Mouse (Mus musculus): ENCODE measurements around the gene Sympk.
"Not testable (repeated sequence)": the region's sequence is repeated elsewhere in the genome, so short reads cannot be mapped to it uniquely, and the experiment has no call there.

Gene Sympk

DNA sequence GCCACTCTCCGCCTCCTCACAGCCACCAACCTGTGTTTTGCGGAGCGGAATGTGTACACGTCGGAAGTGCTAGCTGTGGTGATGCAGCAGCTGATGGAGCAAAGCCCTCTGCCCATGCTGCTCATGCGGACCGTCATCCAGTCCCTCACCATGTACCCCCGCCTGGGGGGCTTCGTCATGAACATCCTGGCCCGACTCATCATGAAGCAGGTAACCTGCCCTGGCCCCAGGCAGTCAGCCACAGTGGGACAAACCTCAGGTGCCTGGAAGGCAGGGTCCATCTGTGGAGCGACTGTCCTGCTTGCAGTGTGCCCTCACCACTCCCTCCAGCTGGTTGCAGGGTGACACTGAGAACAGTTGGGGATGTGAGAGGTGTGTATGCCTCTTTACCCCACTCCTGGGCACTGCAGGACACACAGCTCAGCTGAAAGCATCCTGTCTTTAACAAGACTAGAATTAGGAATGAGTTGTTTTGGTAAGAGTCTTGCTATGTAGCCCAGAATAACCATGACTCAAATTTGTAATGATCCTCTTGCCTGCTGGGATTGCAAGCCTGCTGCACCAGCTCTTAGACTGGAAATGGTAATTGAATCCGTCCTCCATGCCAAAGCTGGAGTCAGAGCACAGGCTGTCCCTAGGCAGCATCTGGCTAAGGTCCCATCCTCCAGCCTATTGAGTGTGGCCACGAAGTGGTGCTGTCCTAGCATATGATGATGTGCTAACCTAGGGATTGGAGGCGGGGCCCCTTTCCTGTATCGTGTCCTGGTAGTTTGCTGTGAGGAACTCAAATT is 28.4 kb downstream of the Sympk start:
- no peak for DNase-seq

DNA sequence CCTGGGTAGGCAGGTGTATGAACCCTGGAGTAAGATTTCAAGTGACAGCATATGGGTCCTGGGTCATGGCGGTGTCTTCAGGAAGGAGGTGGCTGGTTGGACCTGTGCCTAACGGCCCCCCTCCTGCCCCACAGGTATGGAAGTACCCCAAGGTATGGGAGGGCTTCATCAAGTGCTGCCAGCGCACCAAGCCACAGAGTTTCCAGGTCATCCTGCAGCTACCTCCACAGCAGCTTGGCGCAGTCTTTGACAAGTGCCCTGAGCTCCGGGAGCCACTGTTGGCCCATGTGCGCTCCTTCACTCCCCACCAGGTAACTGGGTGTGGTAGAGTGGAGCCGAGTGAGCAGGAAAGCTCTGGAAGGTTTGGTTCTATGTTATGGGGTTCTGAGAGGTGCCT is 29.0 kb downstream of the Sympk start:
- DNase-seq = no peak

DNA sequence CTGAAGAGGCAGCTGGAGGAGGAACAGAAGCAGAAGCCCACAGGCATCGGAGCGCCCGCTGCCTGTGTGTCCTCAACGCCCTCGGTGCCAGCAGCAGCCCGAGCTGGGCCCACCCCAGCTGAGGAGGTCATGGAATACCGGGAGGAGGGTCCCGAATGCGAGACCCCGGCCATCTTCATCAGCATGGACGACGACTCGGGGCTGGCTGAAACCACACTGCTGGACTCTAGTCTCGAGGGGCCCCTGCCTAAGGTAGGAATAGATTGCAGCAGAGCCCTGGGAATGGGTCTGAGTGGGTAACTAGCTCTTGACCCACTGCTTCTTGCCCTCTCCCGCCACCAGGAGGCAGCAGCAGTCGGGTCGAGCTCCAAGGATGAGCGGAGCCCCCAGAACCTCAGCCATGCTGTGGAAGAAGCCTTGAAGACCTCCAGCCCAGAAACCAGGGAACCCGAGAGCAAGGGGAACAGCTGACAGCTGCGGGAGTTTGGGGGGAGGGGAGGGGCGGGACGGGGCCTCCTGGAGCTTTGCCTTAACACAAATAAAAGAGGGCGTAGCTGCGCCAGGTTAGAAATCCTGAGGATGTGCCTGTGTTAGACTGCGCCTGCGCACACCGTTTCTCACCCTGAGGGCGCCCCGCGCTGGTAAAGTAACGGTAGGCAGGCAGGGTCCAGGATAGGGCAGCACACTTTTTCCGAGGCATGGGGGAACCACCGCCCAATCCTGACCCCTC is 30.0 kb downstream of the Sympk start, which contains the start of gene Rsph6a:
Rsph6a (plus strand) TSS at position 644 of the 730 bp plus-strand sequence.
- peak; percentile 82 for DNase-seq

DNA sequence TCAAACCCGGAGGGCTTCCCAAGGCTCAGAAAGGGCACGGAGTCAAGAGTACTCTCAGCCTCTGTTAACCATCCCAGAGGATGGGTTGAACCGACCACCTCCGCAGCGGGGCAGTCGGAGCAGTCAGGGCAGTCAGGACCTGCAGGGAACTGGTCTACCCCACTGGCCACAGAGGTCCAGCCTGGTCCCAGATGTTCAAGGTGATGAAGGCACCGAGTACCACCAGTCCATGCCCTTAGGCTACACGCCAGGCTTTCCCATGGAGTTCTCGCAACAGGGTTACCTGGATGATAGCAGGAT is 30.6 kb downstream of the Sympk start:
- DNase-seq = no peak

DNA sequence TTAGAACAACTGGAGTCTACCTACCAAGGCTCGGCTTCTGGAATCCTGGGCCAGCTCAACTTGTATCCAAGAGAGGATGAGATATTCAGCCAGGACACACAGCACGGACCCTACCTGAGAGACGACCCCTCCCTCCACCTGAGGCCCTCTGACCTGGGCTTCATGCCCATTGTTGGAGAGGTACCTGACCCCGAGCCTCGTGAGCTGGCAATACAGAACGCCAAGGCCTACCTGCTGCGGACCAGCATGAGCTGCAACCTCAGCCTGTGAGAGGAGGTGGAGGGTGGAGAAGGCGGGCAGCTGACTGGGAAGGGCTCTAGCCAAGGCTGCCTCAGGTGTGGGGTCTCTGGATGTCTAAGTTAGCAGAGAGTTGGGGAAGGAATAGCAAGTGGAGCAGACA is 30.9 kb downstream of the Sympk start:
- no peak for DNase-seq

DNA sequence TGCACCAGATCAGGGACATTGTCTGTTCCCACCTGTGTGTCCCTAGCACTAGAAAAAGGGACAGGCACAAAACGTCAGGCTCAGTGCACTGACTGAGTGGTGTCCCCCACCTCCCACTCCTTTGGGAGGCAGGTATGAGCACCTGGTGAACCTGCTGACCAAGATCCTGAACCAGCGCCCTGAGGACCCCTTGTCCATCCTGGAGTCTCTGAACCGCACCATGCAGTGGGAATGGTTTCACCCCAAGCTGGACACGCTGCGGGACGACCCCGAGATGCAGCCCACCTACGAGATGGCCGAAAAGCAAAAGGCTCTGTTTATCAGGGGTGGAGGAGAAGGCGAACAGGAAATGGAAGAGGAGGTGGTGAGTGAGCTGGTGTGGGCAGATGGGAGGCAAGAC is 33.2 kb downstream of the Sympk start:
- DNase-seq = no peak

DNA sequence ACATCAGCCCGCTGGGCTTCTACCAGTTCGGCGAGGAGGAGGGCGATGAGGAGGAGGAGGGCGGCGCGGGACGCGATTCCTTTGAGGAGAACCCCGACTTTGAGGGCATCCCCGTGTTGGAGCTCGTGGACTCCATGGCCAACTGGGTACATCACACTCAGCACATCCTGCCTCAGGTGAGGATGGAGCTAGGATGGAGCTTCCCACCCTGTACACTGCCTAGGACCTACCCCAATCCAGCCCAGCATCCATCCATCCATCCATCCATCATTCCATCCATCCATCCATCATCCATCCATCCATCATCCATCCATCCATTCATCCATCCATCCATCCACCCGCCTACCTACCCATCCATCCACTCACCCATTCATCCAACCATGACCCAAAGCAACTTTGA is 41.7 kb downstream of the Sympk start:
- no peak for DNase-seq

DNA sequence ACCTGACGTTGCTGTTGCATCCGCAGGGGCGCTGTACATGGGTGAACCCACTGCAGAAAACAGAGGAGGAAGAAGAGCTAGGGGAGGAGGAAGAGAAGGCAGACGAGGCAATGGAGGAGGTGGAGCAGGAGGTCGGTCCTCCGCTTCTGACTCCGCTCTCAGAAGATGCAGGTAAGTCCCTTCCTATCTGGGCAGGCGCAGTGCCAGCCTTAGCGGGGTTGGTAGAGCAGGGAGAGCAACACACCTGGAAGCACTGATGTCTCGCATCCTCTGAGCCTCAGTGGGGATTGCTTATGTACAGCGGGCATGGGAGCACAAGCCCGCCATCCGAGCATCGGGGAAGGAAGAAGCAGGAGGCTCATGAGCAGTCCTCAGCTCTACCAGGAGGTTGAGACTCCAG is 42.9 kb downstream of the Sympk start:
- no peak for DNase-seq

DNA sequence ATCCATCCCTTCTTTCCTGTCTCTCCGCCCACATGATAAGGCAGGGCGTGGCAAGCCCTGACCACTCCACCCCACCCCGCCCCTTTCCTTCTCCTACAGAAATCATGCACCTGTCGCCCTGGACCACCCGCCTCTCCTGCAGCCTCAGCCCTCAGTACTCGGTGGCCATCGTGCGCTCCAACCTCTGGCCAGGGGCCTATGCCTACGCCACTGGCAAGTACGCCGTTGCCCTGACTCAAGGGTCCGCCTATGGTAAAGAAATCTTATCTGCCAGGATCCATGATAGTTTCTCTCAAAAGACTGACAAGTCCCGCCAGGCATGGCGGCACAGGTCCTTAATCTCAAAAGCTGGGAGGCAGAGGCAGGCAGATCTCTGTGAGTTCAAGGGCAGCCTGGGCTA is 43.8 kb downstream of the Sympk start:
- no peak for DNase-seq

DNA sequence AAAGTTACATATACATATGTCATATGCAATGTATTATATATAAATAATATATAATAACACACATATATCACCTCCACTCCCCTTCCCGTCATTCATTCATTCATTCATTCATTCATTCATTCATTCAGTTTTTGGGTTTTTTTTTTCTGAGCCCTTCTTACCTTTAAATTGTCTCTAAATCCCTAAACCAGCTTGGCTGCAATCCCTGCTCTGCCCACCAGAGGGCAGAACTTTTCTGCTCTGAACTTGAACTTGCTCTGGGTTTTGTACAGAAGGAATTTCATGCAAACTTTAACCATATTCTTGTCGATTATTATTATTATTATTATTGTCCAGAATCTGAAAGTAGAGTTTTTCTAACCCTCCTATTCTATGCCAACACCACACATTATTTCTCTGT is 44.5 kb downstream of the Sympk start:
- peak; percentile 72 for DNase-seq

DNA sequence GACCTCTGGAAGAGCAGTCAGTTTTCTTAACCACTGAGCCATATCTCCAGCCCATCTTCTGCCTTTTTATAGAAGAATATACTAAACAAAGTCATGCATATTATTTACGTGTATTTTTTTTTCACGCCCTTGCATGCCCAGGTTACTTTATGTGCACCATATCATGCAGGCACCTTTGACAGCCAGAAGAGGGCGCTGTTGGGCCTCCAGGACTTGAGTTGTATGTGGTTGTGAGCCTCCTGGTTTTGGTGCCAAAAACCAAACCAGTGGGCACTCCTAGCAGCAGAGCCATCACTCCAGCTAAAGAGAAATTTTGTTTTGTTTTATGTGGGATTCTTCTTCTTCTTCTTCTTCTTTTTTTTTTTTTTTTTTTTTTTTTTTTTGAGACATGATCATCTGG is 45.3 kb downstream of the Sympk start:
- no peak for DNase-seq

DNA sequence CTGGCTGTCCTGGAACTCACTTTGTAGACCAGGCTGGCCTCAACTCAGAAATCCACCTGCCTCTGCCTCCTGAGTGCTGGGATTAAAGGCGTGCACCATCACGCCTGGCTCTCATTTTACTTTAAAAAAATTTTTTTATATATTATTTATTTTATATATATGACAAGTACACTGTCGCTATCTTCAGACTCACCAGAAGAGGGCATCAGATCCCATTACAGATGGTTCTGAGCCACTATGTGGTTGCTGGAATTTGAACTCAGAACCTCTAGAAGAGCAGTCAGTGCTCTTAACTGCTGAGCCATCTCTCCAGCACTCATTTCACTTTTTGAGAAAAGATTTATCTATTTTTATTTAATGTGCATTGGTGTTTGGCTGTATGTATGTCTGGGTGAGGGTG is 46.8 kb downstream of the Sympk start:
- DNase-seq = not testable (repeated sequence)

DNA sequence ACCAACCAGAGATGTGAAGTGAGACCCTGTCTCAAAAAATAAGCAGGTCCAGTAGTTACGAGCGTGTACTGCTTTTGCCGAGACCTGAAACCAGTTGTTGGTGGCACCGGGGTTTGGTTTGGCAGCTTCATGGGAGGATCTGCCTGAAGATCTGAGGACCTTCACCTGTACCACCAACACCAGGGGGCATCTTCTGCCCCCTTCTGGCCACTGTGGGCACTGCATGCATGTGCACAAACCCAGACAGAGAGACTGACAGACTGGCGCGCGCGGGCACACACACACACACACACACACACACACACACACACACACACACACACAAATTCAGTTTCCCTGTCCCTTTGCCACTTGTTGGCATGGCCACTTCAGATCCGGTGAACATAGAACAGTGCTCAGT is 49.3 kb downstream of the Sympk start:
- no peak for DNase-seq

DNA sequence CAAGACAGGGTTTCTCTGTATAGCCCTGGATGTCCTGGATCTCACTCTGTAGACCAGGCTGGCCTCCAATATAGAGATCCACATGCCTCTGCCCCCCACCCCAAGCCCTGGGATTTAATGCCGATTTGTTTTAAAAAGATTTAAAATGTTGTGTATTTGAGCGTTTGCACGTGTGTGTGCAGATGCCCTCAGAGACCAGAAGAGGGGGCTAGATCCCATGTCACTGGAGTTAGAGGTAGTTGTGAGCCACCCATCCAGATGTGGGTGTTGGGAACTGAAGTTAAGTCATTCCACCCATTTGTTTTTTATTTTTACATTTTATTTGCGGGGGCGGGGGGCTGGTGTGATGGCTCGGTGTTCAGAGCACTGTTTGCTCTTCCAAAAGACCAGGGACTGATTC is 50.3 kb downstream of the Sympk start:
- DNase-seq = no peak

DNA sequence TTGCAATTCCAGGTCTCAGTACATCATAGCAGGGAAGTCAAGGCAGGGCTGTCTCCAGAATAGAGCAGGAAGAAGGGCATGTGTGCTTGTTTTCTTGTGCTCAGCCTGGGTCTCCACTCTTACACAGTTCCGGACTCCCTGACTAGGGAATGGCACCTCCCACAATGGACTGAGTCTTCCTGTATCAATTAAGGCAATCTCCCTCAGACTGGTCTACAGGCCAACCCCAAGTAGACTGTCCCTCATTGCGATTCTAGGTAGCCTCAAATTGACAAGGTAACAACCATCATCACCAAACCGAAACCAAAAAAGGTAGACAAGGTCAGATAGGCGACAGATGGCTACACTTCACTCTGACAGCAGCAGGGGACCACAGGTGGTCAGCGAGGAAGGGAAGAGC is 51.1 kb downstream of the Sympk start:
- DNase-seq = no peak

DNA sequence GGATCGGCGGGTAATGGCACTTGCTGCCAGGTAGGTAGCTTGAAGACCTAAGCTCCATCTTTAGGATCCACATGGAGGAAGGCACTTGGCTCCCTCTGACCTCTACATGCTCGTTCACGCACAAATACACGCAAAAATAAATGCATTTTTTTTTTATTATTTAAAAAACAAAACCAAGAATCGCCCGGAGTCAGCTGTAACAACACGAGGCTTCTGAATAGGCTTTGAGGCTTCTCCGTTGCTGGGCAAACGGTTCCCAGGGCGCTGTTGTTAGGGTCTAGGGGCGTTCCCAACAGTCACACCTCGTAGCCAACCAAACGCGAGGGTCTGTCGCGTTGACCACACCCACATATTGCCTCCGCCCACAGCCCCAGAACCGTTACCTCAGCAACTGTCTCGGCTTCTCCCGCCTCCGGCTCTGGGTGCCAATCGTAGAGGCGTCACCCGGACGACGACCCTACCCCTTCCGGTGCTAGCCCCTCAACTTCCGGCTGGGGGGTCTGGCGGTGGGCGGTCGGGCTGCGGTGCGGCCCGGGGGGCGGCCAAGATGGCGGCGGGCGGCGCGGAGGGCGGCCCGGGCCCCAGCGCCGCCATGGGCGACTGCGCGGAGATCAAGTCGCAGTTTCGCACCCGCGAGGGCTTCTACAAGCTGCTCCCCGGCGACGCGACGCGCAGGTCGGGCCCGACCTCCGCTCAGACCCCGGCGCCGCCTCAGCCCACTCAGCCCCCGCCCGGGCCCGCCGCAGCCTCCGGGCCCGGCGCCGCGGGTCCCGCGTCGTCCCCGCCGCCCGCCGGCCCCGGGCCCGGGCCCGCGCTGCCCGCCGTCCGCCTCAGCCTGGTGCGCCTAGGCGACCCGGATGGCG is 51.8 kb downstream of the Sympk start, which contains the start of gene Dmwd:
Dmwd (plus strand) TSS at position 505 of the 863 bp plus-strand sequence.
- peak; percentile 99 for DNase-seq

DNA sequence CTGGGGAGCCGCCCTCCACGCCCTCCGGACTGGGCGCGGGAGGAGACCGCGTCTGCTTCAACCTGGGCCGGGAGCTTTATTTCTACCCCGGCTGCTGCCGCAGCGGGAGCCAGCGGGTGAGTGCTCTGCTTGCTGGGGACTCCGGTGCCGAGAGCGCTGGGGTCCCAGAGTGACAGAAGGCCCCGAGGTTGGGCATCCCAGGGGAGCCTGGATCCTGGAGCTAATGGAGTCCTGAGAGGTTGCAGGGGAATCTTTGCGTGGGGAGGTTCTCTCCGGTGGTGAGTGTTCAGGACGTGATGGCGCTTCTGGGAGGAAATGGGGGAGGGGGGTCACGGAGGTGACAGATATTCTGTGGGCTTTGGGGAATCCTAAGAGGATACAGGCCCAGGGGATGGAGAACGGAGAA is 52.4 kb downstream of the Sympk start:
- peak; percentile 30 for DNase-seq

DNA sequence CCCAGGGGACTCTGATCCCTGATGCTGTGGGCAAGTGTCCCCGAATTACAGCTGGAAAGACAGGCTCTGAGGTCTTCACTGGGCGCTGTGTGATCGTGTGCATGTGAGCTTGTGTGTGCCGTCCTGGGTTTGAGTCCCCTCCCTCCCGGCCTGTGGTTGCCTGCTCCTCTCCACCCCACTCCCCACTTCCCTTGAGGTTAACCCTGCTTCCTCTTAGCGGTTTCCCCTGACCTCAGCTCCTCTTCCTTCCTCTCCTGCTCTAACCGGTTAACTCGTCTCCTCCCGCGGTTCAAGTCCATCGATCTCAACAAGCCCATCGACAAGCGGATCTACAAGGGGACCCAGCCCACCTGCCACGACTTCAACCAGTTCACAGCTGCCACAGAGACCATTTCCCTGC is 53.6 kb downstream of the Sympk start:
- no peak for DNase-seq

DNA sequence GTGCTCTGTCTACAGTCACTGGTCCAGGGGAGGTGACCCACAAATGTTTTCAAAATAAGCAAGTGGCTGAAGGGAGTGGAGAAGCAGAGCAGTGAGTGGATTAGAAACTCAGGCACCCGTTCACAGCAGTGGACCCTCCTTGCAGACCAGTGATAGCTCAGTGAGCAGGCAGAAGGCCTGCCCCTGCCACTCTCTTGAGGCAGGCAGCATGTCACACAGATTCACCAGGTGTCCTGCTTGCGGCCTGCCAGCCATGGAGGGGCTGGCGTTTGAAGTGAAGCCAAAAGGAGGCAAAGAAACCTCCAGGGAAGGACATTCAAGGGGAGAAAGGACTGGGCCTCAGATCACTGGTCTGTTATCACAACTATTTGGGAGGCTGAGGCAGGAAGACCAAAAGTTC is 54.6 kb downstream of the Sympk start:
- DNase-seq = no peak

DNA sequence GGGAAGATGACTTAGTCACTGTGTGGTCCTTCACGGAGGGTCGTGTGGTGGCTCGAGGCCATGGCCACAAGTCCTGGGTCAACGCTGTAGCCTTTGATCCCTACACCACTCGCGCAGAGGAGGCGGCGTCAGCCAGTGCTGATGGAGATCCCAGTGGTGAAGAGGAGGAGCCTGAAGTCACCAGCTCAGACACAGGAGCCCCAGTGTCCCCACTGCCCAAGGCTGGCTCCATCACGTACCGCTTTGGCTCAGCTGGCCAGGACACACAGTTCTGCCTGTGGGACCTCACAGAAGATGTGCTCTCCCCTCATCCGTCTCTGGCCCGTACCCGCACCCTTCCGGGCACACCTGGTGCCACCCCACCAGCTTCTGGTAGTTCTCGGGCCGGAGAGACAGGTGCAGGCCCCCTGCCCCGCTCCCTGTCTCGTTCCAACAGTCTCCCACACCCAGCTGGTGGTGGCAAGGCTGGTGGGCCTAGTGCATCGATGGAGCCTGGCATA is 56.3 kb downstream of the Sympk start:
- DNase-seq = no peak

DNA sequence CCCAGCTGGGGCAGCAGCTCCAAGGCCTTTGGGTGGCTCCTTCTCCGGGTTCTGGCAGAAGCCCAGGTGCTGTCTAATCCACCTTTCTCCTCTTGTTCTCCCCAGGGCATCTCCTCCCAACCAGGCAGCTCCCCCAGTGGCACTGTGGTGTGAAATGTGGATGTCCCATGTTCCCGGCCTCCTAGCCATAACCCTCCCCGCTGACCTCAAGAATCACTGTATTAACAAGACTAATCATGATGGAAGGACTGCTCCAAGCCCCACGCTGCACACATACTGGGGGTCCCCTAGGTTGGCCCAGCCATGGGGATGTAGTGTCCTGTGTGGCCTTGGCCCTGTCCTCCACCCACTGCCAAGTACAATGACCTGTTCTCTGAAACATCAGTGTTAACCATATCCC is 58.0 kb downstream of the Sympk start:
- no peak for DNase-seq

DNA sequence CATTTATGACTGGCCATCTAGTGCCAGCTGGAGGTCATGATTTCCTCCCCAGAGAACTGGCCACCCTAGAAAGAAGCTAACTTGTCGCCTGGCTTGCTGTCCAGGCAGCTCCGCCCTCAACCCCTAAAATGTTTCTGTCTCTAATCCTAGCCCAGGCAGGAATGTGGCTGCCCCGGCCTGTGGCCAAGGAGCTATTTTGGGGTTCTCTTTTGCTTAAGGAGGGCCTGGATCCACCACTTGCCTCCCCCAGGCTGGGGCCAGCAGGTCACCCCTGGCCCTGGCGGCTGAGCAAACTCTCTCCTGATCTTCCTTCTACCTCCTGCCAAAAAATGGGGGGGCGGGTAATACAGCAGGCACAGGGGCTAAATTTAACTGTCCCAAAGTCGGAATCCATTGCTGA is 58.9 kb downstream of the Sympk start:
- no peak for DNase-seq

DNA sequence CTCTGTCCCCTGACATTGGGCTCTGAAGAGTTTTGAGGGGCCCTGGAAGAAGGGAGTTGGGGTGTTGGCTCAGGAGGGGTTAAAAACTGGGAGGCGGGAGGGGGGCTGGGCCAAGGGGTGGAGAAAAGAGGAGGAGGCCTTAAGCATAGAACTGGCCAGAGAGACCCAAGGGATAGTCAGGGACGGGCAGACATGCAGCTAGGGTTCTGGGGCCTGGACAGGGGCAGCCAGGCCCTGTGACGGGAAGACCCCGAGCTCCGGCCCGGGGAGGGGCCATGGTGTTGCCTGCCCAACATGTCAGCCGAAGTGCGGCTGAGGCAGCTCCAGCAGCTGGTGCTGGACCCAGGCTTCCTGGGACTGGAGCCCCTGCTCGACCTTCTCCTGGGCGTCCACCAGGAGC is 59.5 kb downstream of the Sympk start, which contains the start of gene Dmpk:
Dmpk (plus strand) TSS at position 149 of the 400 bp plus-strand sequence.
- DNase-seq = no peak
